10 mouse cellular contexts compared by ENCODE assay signal in genomic region chr8:121966714-121967448, GRCm38 (mm10). TPM values are rescaled to one million over a fixed set of nuclear protein-coding genes. Genes with fewer than 3 reads are reported as not detected.
DNase-seq lines count a peak whose midpoint lies in the region; ATAC-seq and TF ChIP-seq lines count a peak whose summit lies in the region.
"Had no signal": no experiment of that assay in that cellular context is flagged by ENCODE, and none has a peak within 500 bp of the region (broad histone marks: within the 10 kb centered on the region; RNA-seq: fewer than 3 reads in every experiment).

No protein-coding gene starts in this region.

- H3K27ac ChIP-seq in heart, embryonic 15.5 days, result peak overlapping the region; percentile 52; the same call in 1 of the 2 replicates
- no peak overlapping the region for H3K27ac ChIP-seq in intestine, embryonic 14.5 days (ENCODE audit: low read depth)
- peak overlapping the region; percentile 84 for H3K27ac ChIP-seq in neural tube, embryonic 13.5 days (replicated peaks)

- H3K9ac ChIP-seq in heart, embryonic 15.5 days, result no peak overlapping the region
- H3K9ac ChIP-seq in intestine, embryonic 14.5 days (ENCODE audit: low read length), result no peak overlapping the region; the same call in 1 of the 2 replicates
- H3K9ac ChIP-seq in neural tube, embryonic 13.5 days, result peak overlapping the region; percentile 48

- H3K4me3 ChIP-seq in heart, embryonic 15.5 days, result no peak overlapping the region
- no peak overlapping the region for H3K4me3 ChIP-seq in intestine, embryonic 14.5 days (ENCODE audit: low read depth, low read length)
- no peak overlapping the region for H3K4me3 ChIP-seq in neural tube, embryonic 13.5 days
- H3K4me3 ChIP-seq: erythroblast, embryonic 14.5 days had no signal

- no peaks in the 10 kb centered on the region for H3K36me3 ChIP-seq in heart, embryonic 15.5 days
- H3K36me3 ChIP-seq in intestine, embryonic 14.5 days (ENCODE audit: control insufficient read depth, insufficient read depth, low read length), result no peaks in the 10 kb centered on the region
- H3K36me3 ChIP-seq in neural tube, embryonic 13.5 days, result no peaks in the 10 kb centered on the region

- H3K4me1 ChIP-seq in heart, embryonic 15.5 days (replicated peaks), result peaks cover 54% of the 10 kb centered on the region
- peaks cover 28% of the 10 kb centered on the region for H3K4me1 ChIP-seq in intestine, embryonic 14.5 days (replicated peaks; ENCODE audit: control insufficient read depth, insufficient read depth, low read length)
- H3K4me1 ChIP-seq in neural tube, embryonic 13.5 days (replicated peaks), result peaks cover 75% of the 10 kb centered on the region

- WGBS in heart, embryonic 15.5 days, result 62% methylated on average over 7 of the region's 7 CpGs
- WGBS in intestine, embryonic 14.5 days, result 54% methylated on average over 7 of the region's 7 CpGs
- 30% methylated on average over 7 of the region's 7 CpGs for WGBS in neural tube, embryonic 13.5 days

- no peaks in the 10 kb centered on the region for H3K9me3 ChIP-seq in heart, embryonic 15.5 days (replicated peaks)
- no peaks in the 10 kb centered on the region for H3K9me3 ChIP-seq in intestine, embryonic 14.5 days (ENCODE audit: control insufficient read depth, low read length)
- no peaks in the 10 kb centered on the region for H3K9me3 ChIP-seq in neural tube, embryonic 13.5 days

- ATAC-seq in heart, embryonic 15.5 days (replicated peaks; ENCODE audit: insufficient number of reproducible peaks, insufficient read depth, low FRiP score, low read depth), result peak; percentile 59
- ATAC-seq in intestine, embryonic 14.5 days (replicated peaks; ENCODE audit: low FRiP score, low TSS enrichment, low read depth), result peak; percentile 54
- ATAC-seq in neural tube, embryonic 13.5 days (ENCODE audit: low read depth), result peak; percentile 63; the same call in 1 of the 2 replicates

- H3K27me3 ChIP-seq in heart, embryonic 15.5 days, result no peaks in the 10 kb centered on the region
- H3K27me3 ChIP-seq in intestine, embryonic 14.5 days (replicated peaks; ENCODE audit: control insufficient read depth, insufficient read depth, low read length), result no peaks in the 10 kb centered on the region
- no peaks in the 10 kb centered on the region for H3K27me3 ChIP-seq in neural tube, embryonic 13.5 days

- H3K4me2 ChIP-seq in heart, embryonic 15.5 days, result no peak overlapping the region
- no peak overlapping the region for H3K4me2 ChIP-seq in intestine, embryonic 14.5 days (ENCODE audit: low read length)
- no peak overlapping the region for H3K4me2 ChIP-seq in neural tube, embryonic 13.5 days

- no peak for DNase-seq in heart, adult 18-20 months
- DNase-seq in brain, embryonic 14.5 days (ENCODE audit: low read depth), result peak; percentile 57
- DNase-seq in intestine, embryonic 14.5 days (ENCODE audit: low spot score), result no peak
- DNase-seq in frontal cortex, adult 2 months (ENCODE audit: extremely low spot score in 1 of 2, low spot score in 1 of 2), result no peak
- no peak for DNase-seq in thymus, postnatal 10 days (ENCODE audit: low spot score in 2 of 2)
- no peak for DNase-seq in urinary bladder, postnatal 36 days (ENCODE audit: low spot score in 2 of 2)
- DNase-seq: thymus, postnatal 14 days had no signal

- no peak for TF ChIP-seq POLR2A in brain, embryonic 14.5 days (IDR thresholded peaks at IDR 0.05; ENCODE audit: borderline replicate concordance, extremely low read depth, insufficient read depth, insufficient read length, poor library complexity, severe bottlenecking)

- no peak for TF ChIP-seq CTCF in brain, embryonic 14.5 days (IDR thresholded peaks at IDR 0.05; ENCODE audit: borderline replicate concordance, extremely low read depth, insufficient read depth, insufficient read length)

RNA-seq across cellular contexts. Expression of gene Banp, which starts 17.3 kb away (rescaled TPM):
- 25.3 and 29.2 TPM in 2 replicates for polyA plus RNA-seq in heart, embryonic 15.5 days (2015; fragmentation: Nextera tagmentation; extraction: Ambion mirVana)
- 10 to 100 TPM; 30.4 to 35.6 TPM for total RNA-seq in heart, adult 18-20 months (2021)
- polyA plus RNA-seq in brain, embryonic 14.5 days (2012; rRNA removed), result 114 and 148 TPM in 2 replicates
- 36.6 and 41.1 TPM in 2 replicates for polyA plus RNA-seq in intestine, embryonic 14.5 days (2014; fragmentation: Nextera tagmentation; extraction: Ambion mirVana)
- polyA plus RNA-seq in neural tube, embryonic 13.5 days (2015; fragmentation: Nextera tagmentation; extraction: Ambion mirVana), result 59.9 and 60.1 TPM in 2 replicates
- polyA plus RNA-seq in frontal cortex, adult 2 months (2012; rRNA removed), result 69.6 and 81.2 TPM in 2 replicates

RNA-seq across cellular contexts. Expression of gene Car5a, which starts 22.2 kb away (rescaled TPM):
- not detected in 2 replicates for polyA plus RNA-seq in heart, embryonic 15.5 days (2015; fragmentation: Nextera tagmentation; extraction: Ambion mirVana)
- not detected for total RNA-seq in heart, adult 18-20 months (2021)
- polyA plus RNA-seq in brain, embryonic 14.5 days (2012; rRNA removed), result 0.14 and 0.44 TPM in 2 replicates
- polyA plus RNA-seq in intestine, embryonic 14.5 days (2014; fragmentation: Nextera tagmentation; extraction: Ambion mirVana), result not detected in 2 replicates
- 0.23 and 0.31 TPM in 2 replicates for polyA plus RNA-seq in neural tube, embryonic 13.5 days (2015; fragmentation: Nextera tagmentation; extraction: Ambion mirVana)
- 0.34 and 0.40 TPM in 2 replicates for polyA plus RNA-seq in frontal cortex, adult 2 months (2012; rRNA removed)

RNA-seq across cellular contexts. Expression of gene Slc7a5, which starts 59.4 kb away (rescaled TPM):
- 12.0 and 17.4 TPM in 2 replicates for polyA plus RNA-seq in heart, embryonic 15.5 days (2015; fragmentation: Nextera tagmentation; extraction: Ambion mirVana)
- 1 to 10 TPM; 4.1 to 4.8 TPM for total RNA-seq in heart, adult 18-20 months (2021)
- 98.8 and 113 TPM in 2 replicates for polyA plus RNA-seq in brain, embryonic 14.5 days (2012; rRNA removed)
- polyA plus RNA-seq in intestine, embryonic 14.5 days (2014; fragmentation: Nextera tagmentation; extraction: Ambion mirVana), result 19.8 and 26.4 TPM in 2 replicates
- 38.7 and 38.9 TPM in 2 replicates for polyA plus RNA-seq in neural tube, embryonic 13.5 days (2015; fragmentation: Nextera tagmentation; extraction: Ambion mirVana)
- polyA plus RNA-seq in frontal cortex, adult 2 months (2012; rRNA removed), result 63.7 and 70.1 TPM in 2 replicates
